Mouse (Mus musculus) forebrain, embryonic 16.5 days (tissue): ENCODE data around the gene Nxf2. TPM values are rescaled to one million over a fixed set of nuclear protein-coding genes. Genes with fewer than 3 reads are reported as not detected.
"Not testable (repeated sequence)": the region's sequence is repeated elsewhere in the genome, so short reads cannot be mapped to it uniquely, and the experiment has no call there.

Source experiments
- ATAC-seq: fragments of 200-750 bp; cut with Nextera tagmentation; 2 replicates; pipeline ENCODE4 v1.8.0; 2017; ENCODE audit warnings: mild to moderate bottlenecking, moderate library complexity
- H3K27ac ChIP-seq: fragments of 300-500 bp; sonication (generic); 2 replicates; pipeline ENCODE4 v1.5.1; 2014; ENCODE audit warnings: low read length, control low read depth
- H3K27me3 ChIP-seq: fragments of 300-500 bp; sonication (generic); replicated peaks from 2 replicates; pipeline ENCODE4 v1.6.1; 2014; ENCODE audit warnings: low read length; ENCODE audit not compliant: control insufficient read depth, insufficient read depth
- H3K36me3 ChIP-seq: fragments of 300-500 bp; sonication (generic); 2 replicates; pipeline ENCODE4 v1.6.1; 2014; ENCODE audit not compliant: control insufficient read depth, insufficient read depth
- H3K4me1 ChIP-seq: fragments of 300-500 bp; sonication (generic); replicated peaks from 2 replicates; pipeline ENCODE4 v1.6.1; 2014; ENCODE audit warnings: low read length; ENCODE audit not compliant: control insufficient read depth, insufficient read depth
- H3K4me2 ChIP-seq: fragments of 300-500 bp; sonication (generic); 2 replicates; pipeline ENCODE4 v1.6.1; 2014; ENCODE audit warnings: mild to moderate bottlenecking, low read length, control low read depth
- H3K4me3 ChIP-seq: fragments of 300-500 bp; sonication (generic); replicated peaks from 2 replicates; pipeline ENCODE4 v1.5.1; 2014; ENCODE audit warnings: mild to moderate bottlenecking, low read length, control low read depth
- H3K9ac ChIP-seq: fragments of 300-500 bp; sonication (generic); replicated peaks from 2 replicates; pipeline ENCODE4 v1.6.1; 2014; ENCODE audit warnings: low read depth, low read length, control low read depth
- H3K9me3 ChIP-seq: fragments of 300-500 bp; sonication (generic); 2 replicates; pipeline ENCODE4 v1.6.1; 2016; ENCODE audit warnings: low read length; ENCODE audit not compliant: control insufficient read depth
- WGBS: fragments of 180-500 bp; shearing (Covaris S2); extraction: QIAGEN DNeasy Blood & Tissue Kit; methylation state at CpG from one replicate; pipeline ENCODE4 v1.1.7; 2014; 5-methylcytosine and 5-hydroxymethylcytosine counted together
- polyA plus RNA-seq: library from polyadenylated mRNA; unstranded; fragments of >200 nt; fragmentation: Nextera tagmentation; extraction: Ambion mirVana; gene quantifications from 2 replicates; pipeline ENCODE4 v1.2.1, GENCODE M21; 2015

The Nxf2 gene
- polyA plus RNA-seq, 1 experiment from 2014 or later: 0.18 TPM

- Histone ChIP-seq H3K27me3 (no peaks in the 10 kb centered on the region), H3K9ac (no peak overlapping the region), H3K9me3 (no peaks in the 10 kb centered on the region), H3K27ac (no peak overlapping the region), H3K4me1 (no peaks in the 10 kb centered on the region), H3K4me2 (no peak overlapping the region), H3K36me3 (no peaks in the 10 kb centered on the region), H3K4me3 (no peak overlapping the region)
- no peak for ATAC-seq
- WGBS: 48% methylated on average over 7 of the region's 7 CpGs
Observed at GRCm38 (mm10) chrX:134923675-134924424, 40.7 kb downstream of the Nxf2 start.

GRCm38 (mm10) chrX:134919220-134919619, 45.3 kb downstream of the Nxf2 start:
- H3K9ac ChIP-seq: no peak overlapping the region
- no peak for ATAC-seq

GRCm38 (mm10) chrX:134915745-134916144, 48.8 kb downstream of the Nxf2 start:
- whole genome bisulfite sequencing: 71% methylated on average over 2 of the region's 2 CpGs
- no peaks in the 10 kb centered on the region for H3K36me3 ChIP-seq
- H3K27me3 ChIP-seq: no peaks in the 10 kb centered on the region
- no peak overlapping the region for H3K9ac ChIP-seq
- no peak overlapping the region for H3K27ac ChIP-seq
- H3K4me1 ChIP-seq: no peaks in the 10 kb centered on the region
- ATAC-seq: no peak
- no peak overlapping the region for H3K4me3 ChIP-seq
- H3K9me3 ChIP-seq: no peaks in the 10 kb centered on the region
- H3K4me2 ChIP-seq: no peak overlapping the region

More at GRCm38 (mm10) chrX:134919220-134919619, 45.3 kb downstream of the Nxf2 start:
- Histone ChIP-seq H3K4me3 (no peak overlapping the region), H3K27me3 (no peaks in the 10 kb centered on the region), H3K4me2 (no peak overlapping the region), H3K27ac (no peak overlapping the region), H3K36me3 (no peaks in the 10 kb centered on the region), H3K4me1 (no peaks in the 10 kb centered on the region), H3K9me3 (no peaks in the 10 kb centered on the region)
- WGBS: 46% methylated on average over 1 of the region's 1 CpGs

GRCm38 (mm10) chrX:134915315-134915714, 49.2 kb downstream of the Nxf2 start:
- not testable (repeated sequence) for H3K4me3 ChIP-seq, H3K36me3 ChIP-seq, H3K9me3 ChIP-seq, ATAC-seq, H3K4me2 ChIP-seq, H3K9ac ChIP-seq, H3K27me3 ChIP-seq, H3K4me1 ChIP-seq, H3K27ac ChIP-seq

GRCm38 (mm10) chrX:134914851-134915250, 49.7 kb downstream of the Nxf2 start:
- Histone ChIP-seq H3K27ac (no peak overlapping the region), H3K27me3 (no peaks in the 10 kb centered on the region), H3K36me3 (no peaks in the 10 kb centered on the region), H3K4me1 (no peaks in the 10 kb centered on the region), H3K9me3 (no peaks in the 10 kb centered on the region), H3K4me3 (no peak overlapping the region), H3K4me2 (no peak overlapping the region), H3K9ac (no peak overlapping the region)
- ATAC-seq: no peak
- 76% methylated on average over 4 of the region's 4 CpGs for WGBS

GRCm38 (mm10) chrX:134913234-134913936, 51.2 kb downstream of the Nxf2 start:
- Histone ChIP-seq H3K36me3 (no peaks in the 10 kb centered on the region), H3K27ac (no peak overlapping the region), H3K4me3 (no peak overlapping the region), H3K4me2 (no peak overlapping the region), H3K9me3 (no peaks in the 10 kb centered on the region), H3K9ac (no peak overlapping the region), H3K4me1 (no peaks in the 10 kb centered on the region), H3K27me3 (no peaks in the 10 kb centered on the region)
- no peak for ATAC-seq
- 43% methylated on average over 4 of the region's 4 CpGs for WGBS

- ATAC-seq: no peak
- Histone ChIP-seq H3K9me3 (no peaks in the 10 kb centered on the region), H3K4me2 (no peak overlapping the region), H3K36me3 (no peaks in the 10 kb centered on the region), H3K4me1 (no peaks in the 10 kb centered on the region), H3K27ac (no peak overlapping the region), H3K9ac (no peak overlapping the region), H3K4me3 (no peak overlapping the region), H3K27me3 (no peaks in the 10 kb centered on the region)
- 56% methylated on average over 2 of the region's 2 CpGs for WGBS
Observed at GRCm38 (mm10) chrX:134912805-134913204, 51.7 kb downstream of the Nxf2 start.

- no peaks in the 10 kb centered on the region for H3K9me3 ChIP-seq
- no peak overlapping the region for H3K9ac ChIP-seq
- H3K4me3 ChIP-seq: no peak overlapping the region
- ATAC-seq: no peak
- H3K27ac ChIP-seq: no peak overlapping the region
- WGBS: 76% methylated on average over 4 of the region's 4 CpGs
- no peaks in the 10 kb centered on the region for H3K36me3 ChIP-seq
- H3K4me1 ChIP-seq: no peaks in the 10 kb centered on the region
- H3K4me2 ChIP-seq: no peak overlapping the region
- no peaks in the 10 kb centered on the region for H3K27me3 ChIP-seq
Observed at GRCm38 (mm10) chrX:134910345-134910744, 54.2 kb downstream of the Nxf2 start.
